Mouse (Mus musculus) limb, embryonic 15.5 days (tissue): Measurements from ENCODE around the gene Abhd12. TPM values are rescaled to one million over a fixed set of nuclear protein-coding genes. Genes with fewer than 3 reads are reported as not detected.

Experiments used
- ATAC-seq: fragments of 200-750 bp; cut with Nextera tagmentation; 2 replicates; pipeline ENCODE4 v1.8.0; 2017; ENCODE audit warnings: low read depth, moderate TSS enrichment; ENCODE audit not compliant: insufficient number of reproducible peaks, low FRiP score, low TSS enrichment
- H3K27ac ChIP-seq: fragments of 300-500 bp; sonication (generic); 2 replicates; pipeline ENCODE4 v1.5.1; 2015; ENCODE audit warnings: moderate library complexity, mild to moderate bottlenecking, inconsistent platforms
- H3K27me3 ChIP-seq: fragments of 300-500 bp; sonication (generic); 2 replicates; pipeline ENCODE4 v1.6.1; 2015; ENCODE audit warnings: inconsistent platforms
- H3K36me3 ChIP-seq: fragments of 300-500 bp; sonication (generic); 2 replicates; pipeline ENCODE4 v1.6.1; 2015; ENCODE audit warnings: inconsistent platforms
- H3K4me1 ChIP-seq: fragments of 300-500 bp; sonication (generic); 2 replicates; pipeline ENCODE4 v1.6.1; 2015; ENCODE audit warnings: inconsistent platforms
- H3K4me2 ChIP-seq: fragments of 300-500 bp; sonication (generic); 2 replicates; pipeline ENCODE4 v1.6.1; 2015; ENCODE audit warnings: mild to moderate bottlenecking, inconsistent platforms
- H3K4me3 ChIP-seq: fragments of 300-500 bp; sonication (generic); 2 replicates; pipeline ENCODE4 v1.5.1; 2015; ENCODE audit warnings: mild to moderate bottlenecking, inconsistent platforms
- H3K9ac ChIP-seq: fragments of 300-500 bp; sonication (generic); 2 replicates; pipeline ENCODE4 v1.6.1; 2015; ENCODE audit warnings: inconsistent platforms
- H3K9me3 ChIP-seq: fragments of 300-500 bp; sonication (generic); 2 replicates; pipeline ENCODE4 v1.6.1; 2016; ENCODE audit warnings: inconsistent platforms
- WGBS: fragments of 180-500 bp; shearing (Covaris S2); methylation state at CpG from one replicate; pipeline ENCODE4 v1.1.7; 2015; 5-methylcytosine and 5-hydroxymethylcytosine counted together
- polyA plus RNA-seq: library from polyadenylated mRNA; unstranded; fragments of >200 nt; fragmentation: Nextera tagmentation; extraction: Ambion mirVana; gene quantifications from 2 replicates; pipeline ENCODE4 v1.2.1, GENCODE M21; 2015

Gene Abhd12
- polyA plus RNA-seq, 1 experiment from 2014 or later: 78.8 TPM

DNA sequence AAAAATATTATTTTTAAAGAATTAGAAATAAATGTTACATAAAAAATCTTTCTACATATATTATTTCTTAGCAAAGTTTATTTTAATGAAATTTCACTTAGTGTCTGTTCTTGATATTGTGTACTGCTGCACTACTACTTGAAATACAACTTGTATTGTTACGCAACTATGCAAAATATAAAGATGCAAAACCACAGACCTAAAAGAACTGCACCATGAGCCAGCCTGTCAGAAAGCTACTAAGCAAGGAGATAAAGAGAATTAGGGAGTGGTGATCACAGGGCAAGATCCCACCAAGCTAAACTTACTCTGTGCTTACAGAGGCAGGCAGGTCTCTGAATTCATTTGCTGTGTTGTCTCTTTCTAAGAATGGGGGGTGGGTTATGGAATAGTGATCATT lies 29.3 kb downstream of the Abhd12 start:
- 95% methylated on average over 1 of the region's 1 CpGs for WGBS

DNA sequence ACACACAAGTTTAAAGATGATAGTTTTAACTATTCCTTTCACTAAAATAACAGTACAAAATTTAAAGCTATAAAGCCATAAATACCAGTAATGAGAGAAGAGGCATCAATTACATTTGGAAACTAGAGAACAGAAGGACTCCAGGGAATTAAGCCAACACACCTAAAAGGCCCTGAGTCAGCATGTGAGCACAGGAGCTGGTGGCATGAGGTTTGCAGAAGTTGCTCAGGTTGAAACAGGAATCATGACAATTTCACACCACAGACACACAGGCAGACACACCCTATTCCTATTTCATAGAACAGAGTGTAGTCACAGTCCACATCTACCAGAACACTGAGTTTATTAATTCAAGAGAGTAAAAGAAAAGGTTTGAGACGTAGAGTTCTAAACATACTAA lies 30.0 kb downstream of the Abhd12 start:
- WGBS: 73% methylated on average over 1 of the region's 1 CpGs
- Histone ChIP-seq H3K36me3 (no peaks in the 10 kb centered on the region), H3K27me3 (no peaks in the 10 kb centered on the region), H3K4me3 (no peak overlapping the region), H3K4me1 (no peaks in the 10 kb centered on the region), H3K9me3 (no peaks in the 10 kb centered on the region), H3K4me2 (no peak overlapping the region), H3K27ac (no peak overlapping the region), H3K9ac (no peak overlapping the region)
- no peak for ATAC-seq

More for the DNA sequence above, 29.3 kb downstream of the Abhd12 start:
- ATAC-seq: no peak
- Histone ChIP-seq H3K36me3 (no peaks in the 10 kb centered on the region), H3K9ac (no peak overlapping the region), H3K4me1 (no peaks in the 10 kb centered on the region), H3K4me3 (no peak overlapping the region), H3K27ac (no peak overlapping the region), H3K27me3 (no peaks in the 10 kb centered on the region), H3K4me2 (no peak overlapping the region), H3K9me3 (no peaks in the 10 kb centered on the region)

DNA sequence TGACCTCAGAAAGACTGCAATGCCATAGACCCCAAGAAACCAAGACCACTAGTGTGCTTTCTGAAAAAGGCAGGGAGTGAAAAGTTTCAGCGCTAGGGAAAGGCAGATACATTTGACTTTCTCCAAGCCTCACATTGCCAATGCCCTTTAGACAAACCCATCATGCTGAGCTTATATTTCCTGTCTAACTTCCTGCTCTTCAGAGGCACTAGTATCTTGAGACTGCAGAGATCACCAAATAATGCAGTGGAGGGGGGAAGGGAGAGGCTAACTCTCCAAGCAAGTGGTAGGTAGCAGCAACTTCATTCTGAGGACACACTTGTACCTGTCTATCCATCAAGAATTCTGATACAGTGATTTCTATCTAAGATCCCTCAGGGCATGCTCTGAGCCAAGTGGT lies 35.1 kb downstream of the Abhd12 start:
- H3K27ac ChIP-seq: no peak overlapping the region
- 91% methylated on average over 1 of the region's 1 CpGs for WGBS
- no peak for ATAC-seq
- no peak overlapping the region for H3K4me3 ChIP-seq
- H3K36me3 ChIP-seq: no peaks in the 10 kb centered on the region
- H3K9me3 ChIP-seq: no peaks in the 10 kb centered on the region
- no peaks in the 10 kb centered on the region for H3K27me3 ChIP-seq
- H3K4me1 ChIP-seq: no peaks in the 10 kb centered on the region
- no peak overlapping the region for H3K9ac ChIP-seq
- no peak overlapping the region for H3K4me2 ChIP-seq

DNA sequence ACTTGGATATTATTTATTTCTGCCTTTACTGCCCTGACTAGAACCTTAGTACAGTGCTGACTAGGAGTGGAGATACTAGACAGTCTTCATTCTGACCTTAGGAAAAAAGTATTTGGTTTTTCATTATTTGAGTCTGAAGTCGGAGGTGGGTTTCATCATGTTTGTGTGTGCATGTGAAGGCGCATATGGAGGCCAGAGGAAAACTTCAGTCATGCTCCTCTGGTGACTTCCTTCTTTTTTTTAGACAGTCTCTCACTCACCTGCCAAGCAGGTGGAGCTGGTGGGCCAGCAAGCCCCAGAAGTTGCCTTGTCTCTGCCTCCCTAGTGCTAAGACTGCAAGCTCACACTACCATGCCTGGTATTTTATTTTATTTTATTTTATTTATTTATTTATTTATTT lies 37.5 kb downstream of the Abhd12 start:
- WGBS: 93% methylated on average over 2 of the region's 2 CpGs
- Histone ChIP-seq H3K27ac (no peak overlapping the region), H3K4me1 (no peaks in the 10 kb centered on the region), H3K4me3 (no peak overlapping the region), H3K36me3 (no peaks in the 10 kb centered on the region), H3K27me3 (no peaks in the 10 kb centered on the region), H3K9ac (no peak overlapping the region), H3K4me2 (no peak overlapping the region), H3K9me3 (no peaks in the 10 kb centered on the region)
- ATAC-seq: no peak

DNA sequence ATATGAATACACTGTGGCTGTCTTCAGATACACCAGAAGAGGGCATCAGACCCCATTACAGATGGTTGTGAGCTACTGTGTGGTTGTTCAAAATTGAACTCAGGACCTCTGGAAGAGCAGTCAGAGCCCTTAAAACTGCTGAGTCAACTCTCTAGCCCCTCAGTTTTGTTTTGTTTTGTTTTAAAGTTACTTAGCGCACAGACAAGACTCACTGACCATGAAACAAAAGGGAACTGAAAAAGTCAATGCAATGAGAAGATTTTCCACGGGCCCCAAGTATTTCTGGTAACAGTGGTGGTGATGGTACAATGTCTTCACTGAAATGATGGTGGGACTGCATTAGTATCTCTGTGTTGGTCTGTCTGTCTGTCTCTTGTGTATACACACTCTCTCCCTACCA lies 43.4 kb downstream of the Abhd12 start:
- no peak overlapping the region for H3K9ac ChIP-seq
- H3K27ac ChIP-seq: no peak overlapping the region
- no peaks in the 10 kb centered on the region for H3K9me3 ChIP-seq
- H3K36me3 ChIP-seq: no peaks in the 10 kb centered on the region
- H3K4me3 ChIP-seq: no peak overlapping the region
- 88% methylated on average over 2 of the region's 2 CpGs for WGBS
- no peak for ATAC-seq
- no peaks in the 10 kb centered on the region for H3K4me1 ChIP-seq
- H3K4me2 ChIP-seq: no peak overlapping the region
- H3K27me3 ChIP-seq: no peaks in the 10 kb centered on the region

DNA sequence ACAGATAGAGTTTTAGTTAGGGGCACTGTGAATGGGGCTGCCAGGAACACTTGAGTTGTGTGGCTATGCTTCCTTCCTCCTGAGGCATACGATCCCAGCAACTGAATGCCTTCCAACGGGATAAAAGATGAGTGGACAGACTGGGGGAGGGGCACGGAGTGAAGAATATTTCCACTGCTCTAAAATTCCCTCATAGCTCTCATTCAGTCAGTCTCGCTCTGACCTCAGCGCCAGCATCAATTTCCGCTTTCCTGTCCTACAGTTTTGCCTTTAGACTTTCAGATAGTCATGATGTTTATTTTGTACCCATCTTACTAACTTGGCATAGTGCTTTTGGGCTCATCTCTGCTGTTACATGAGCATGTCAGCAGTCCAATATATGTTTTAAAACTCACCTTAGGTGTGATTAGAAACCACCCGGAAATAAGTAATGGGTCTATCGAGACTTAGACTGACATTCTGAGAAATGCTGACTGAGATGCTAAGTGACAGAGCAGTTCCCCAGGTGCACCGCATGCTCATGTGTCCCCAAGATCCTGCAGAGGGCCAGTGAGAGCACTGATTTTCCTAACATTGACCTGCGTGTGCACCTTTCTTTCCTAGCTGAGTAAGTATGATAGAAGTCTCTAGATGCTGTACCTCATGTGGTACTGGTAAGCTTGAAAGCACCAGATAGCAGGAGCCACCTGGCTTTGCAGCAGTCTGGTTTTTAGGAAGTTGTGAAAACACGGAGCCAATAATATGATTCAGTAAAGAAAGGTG lies 44.7 kb downstream of the Abhd12 start:
- no peaks in the 10 kb centered on the region for H3K9me3 ChIP-seq
- no peaks in the 10 kb centered on the region for H3K4me1 ChIP-seq
- no peak overlapping the region for H3K9ac ChIP-seq
- no peak overlapping the region for H3K4me2 ChIP-seq
- H3K36me3 ChIP-seq: no peaks in the 10 kb centered on the region
- H3K27me3 ChIP-seq: no peaks in the 10 kb centered on the region
- ATAC-seq: no peak
- 71% methylated on average over 11 of the region's 11 CpGs for WGBS
- no peak overlapping the region for H3K27ac ChIP-seq
- H3K4me3 ChIP-seq: no peak overlapping the region

DNA sequence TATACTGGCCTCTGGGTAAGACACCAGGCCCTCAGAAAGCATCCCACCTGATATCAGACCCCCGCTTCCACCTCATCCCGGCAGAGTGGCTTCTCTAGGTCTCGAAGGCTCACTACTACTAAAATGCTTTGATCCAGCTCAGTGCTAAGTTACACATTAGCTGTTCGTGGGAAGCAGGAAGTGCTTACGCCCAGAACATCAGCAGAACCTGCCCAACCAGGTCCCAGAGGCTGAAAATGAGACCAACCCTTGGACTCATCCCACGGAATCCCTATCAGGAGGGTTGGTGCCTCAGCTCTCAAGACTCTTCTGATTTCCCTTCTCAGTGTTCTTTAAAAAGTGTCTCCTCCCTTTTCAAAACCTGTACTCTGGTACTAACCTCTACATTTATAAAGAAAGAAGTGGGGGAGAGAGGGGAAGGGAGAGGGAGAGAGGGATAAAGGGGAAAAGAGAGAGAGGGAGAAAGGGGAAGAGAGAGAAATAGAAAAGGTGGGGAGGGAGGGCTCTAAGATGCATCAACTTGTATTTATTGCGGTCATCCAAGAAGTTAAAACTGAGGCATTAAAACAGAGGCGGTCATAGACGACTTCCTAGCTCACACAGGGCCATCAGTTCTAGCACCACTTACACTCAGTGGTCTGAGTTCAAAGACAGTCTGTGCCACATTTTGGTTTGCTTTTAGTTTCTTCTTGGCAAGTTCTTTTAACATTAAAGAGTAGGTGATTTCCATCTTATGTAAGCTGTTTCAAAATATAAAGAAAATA lies 45.6 kb downstream of the Abhd12 start:
- no peak overlapping the region for H3K4me3 ChIP-seq
- WGBS: 77% methylated on average over 9 of the region's 9 CpGs
- no peak overlapping the region for H3K27ac ChIP-seq
- ATAC-seq: no peak
- no peaks in the 10 kb centered on the region for H3K4me1 ChIP-seq
- no peaks in the 10 kb centered on the region for H3K9me3 ChIP-seq
- H3K4me2 ChIP-seq: no peak overlapping the region
- H3K9ac ChIP-seq: no peak overlapping the region
- no peaks in the 10 kb centered on the region for H3K27me3 ChIP-seq
- no peaks in the 10 kb centered on the region for H3K36me3 ChIP-seq

DNA sequence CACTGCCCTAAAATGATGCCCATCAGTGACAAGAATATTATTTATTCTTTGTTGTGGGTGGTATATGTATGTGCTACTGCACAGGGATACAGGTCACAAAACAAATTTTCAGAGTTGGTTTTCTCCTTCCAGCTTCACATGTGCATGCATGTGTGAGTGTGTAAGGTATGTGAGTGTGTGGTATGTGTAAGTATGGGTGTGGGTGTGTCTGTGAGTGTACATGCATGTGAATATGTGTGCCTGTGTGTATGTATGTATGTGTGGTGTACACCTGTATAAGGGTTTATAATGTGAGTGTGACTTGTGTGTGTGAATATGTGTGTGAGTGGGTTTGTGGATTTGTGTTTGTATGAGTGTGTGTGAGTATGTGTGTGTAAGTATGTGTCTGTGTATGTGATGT lies 49.4 kb downstream of the Abhd12 start:
- Histone ChIP-seq H3K4me2 (no peak overlapping the region), H3K9me3 (no peaks in the 10 kb centered on the region), H3K36me3 (no peaks in the 10 kb centered on the region), H3K27me3 (no peaks in the 10 kb centered on the region), H3K9ac (no peak overlapping the region), H3K4me1 (no peaks in the 10 kb centered on the region), H3K27ac (no peak overlapping the region), H3K4me3 (no peak overlapping the region)
- ATAC-seq: no peak

DNA sequence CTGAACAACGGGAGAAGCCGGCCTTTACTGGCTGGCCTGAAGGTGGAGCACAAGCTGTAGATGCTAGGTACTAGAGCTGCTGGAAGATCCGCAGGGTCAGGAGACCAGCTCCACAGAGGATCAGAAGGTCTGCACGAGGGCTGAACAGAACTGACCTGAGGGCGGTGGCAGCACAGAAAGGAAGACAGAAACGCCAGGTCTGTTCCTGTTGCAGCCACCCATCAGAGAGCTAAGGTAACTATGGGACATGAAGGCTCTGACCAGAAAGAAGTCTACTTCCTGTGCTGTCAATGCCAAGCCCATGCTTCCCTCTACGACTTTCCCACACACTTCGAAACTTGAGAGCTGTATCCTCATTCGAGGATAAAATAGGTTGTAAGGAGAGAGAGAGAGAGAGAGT lies 53.3 kb downstream of the Abhd12 start:
- no peaks in the 10 kb centered on the region for H3K27me3 ChIP-seq
- H3K27ac ChIP-seq: no peak overlapping the region
- no peak overlapping the region for H3K4me3 ChIP-seq
- H3K36me3 ChIP-seq: no peaks in the 10 kb centered on the region
- H3K4me1 ChIP-seq: no peaks in the 10 kb centered on the region
- H3K4me2 ChIP-seq: no peak overlapping the region
- H3K9me3 ChIP-seq: no peaks in the 10 kb centered on the region
- no peak overlapping the region for H3K9ac ChIP-seq
- no peak for ATAC-seq
- 72% methylated on average over 9 of the region's 9 CpGs for WGBS

DNA sequence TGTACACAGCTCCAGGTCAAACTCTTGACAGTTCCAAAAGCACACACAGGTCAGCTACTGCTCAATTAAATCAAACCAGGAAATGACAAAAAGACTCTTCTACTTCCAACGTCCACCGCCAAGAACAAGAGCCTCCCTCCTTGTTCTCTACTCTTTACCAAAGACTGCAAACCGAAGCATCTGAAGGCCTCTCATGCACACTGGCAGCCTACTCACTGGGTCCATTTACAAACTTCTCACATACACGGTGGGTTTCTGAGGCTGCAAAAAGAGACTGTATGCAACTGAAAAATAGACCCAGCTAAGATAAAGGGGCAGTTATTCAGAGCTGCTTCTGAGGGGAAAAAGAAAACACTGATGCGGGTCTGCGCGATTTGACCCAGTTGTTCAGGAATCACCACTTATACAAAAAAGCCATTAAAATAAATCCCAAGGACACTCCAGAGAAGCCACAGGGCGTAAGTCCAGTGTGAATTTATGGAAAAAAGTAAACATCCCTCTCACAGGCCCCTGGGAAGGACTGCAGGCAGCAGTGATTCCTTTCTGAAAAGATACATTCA lies 57.0 kb downstream of the Abhd12 start:
- Histone ChIP-seq H3K36me3 (no peaks in the 10 kb centered on the region), H3K27me3 (no peaks in the 10 kb centered on the region), H3K9me3 (no peaks in the 10 kb centered on the region), H3K4me1 (no peaks in the 10 kb centered on the region), H3K4me3 (no peak overlapping the region), H3K4me2 (no peak overlapping the region), H3K9ac (no peak overlapping the region), H3K27ac (no peak overlapping the region)
- 85% methylated on average over 8 of the region's 8 CpGs for WGBS
- no peak for ATAC-seq

DNA sequence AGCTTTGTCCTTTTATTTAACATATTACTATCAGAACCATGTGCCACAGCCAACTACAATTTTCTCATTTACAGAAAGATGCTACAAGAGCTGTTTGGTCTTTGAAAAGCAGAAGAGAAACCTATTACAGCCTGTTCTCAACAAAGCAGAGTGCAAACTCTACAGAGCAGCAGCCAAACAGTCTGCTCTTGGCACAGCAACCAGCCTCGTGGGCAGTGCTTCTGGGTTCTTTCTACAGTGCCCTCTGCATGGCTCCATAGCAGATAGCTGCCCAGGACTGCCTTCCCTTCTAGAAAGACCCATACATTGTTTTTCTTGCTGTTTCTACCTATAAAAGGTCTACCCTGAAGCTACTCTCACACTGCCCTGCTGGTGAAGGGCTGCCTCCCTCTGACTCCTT lies 59.7 kb downstream of the Abhd12 start:
- ATAC-seq: no peak
- Histone ChIP-seq H3K27ac (no peak overlapping the region), H3K4me3 (no peak overlapping the region), H3K9ac (no peak overlapping the region), H3K36me3 (peaks cover 2% of the 10 kb centered on the region; the same call in 1 of the 2 replicates), H3K27me3 (no peaks in the 10 kb centered on the region), H3K4me2 (no peak overlapping the region), H3K9me3 (no peaks in the 10 kb centered on the region), H3K4me1 (no peaks in the 10 kb centered on the region)
- WGBS: 74% methylated on average over 1 of the region's 1 CpGs

DNA sequence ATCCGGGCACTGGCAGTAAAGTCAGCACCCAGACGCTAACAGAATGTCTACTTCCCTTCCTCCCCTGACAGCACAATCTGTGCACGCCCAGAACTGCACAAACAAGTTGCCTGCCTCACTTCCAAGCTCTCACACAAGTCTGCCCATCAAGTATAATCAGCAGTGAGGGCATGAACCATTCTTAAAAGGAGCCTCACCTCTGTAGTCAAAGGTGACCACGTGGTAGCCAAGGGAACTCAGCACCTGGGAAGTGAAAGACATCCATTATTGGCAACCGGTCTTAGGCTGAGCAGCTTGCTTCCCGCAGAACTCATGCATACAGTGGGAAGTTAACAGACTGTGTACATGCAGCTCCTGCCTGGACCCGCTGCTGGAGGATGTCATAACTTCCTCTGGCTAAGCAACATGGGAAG lies 62.5 kb downstream of the Abhd12 start:
- Histone ChIP-seq H3K4me1 (no peaks in the 10 kb centered on the region), H3K27me3 (no peaks in the 10 kb centered on the region), H3K27ac (no peak overlapping the region; the same call in 1 of the 2 replicates), H3K36me3 (peaks cover 22% of the 10 kb centered on the region), H3K4me2 (no peak overlapping the region), H3K9ac (no peak overlapping the region), H3K9me3 (no peaks in the 10 kb centered on the region), H3K4me3 (no peak overlapping the region)
- WGBS: 64% methylated on average over 7 of the region's 7 CpGs
- no peak for ATAC-seq
